Mouse (Mus musculus) heart, postnatal 14 days (tissue): ENCODE data around the gene Olfr683. TPM values are rescaled to one million over a fixed set of nuclear protein-coding genes. Genes with fewer than 3 reads are reported as not detected.
"Not testable (repeated sequence)": the region's sequence is repeated elsewhere in the genome, so short reads cannot be mapped to it uniquely, and the experiment has no call there.

Source experiments
- DNase-seq, 2 experiments: peaks; one replicate each; pipeline ENCODE4 v3.0.0; 2021 to 2022
- intact Hi-C: fragments of 180-260 bp; cut with DNase I; formaldehyde crosslinking; loops from one replicate; pipeline ENCODE4 v1.15.1; 2025
- long read RNA-seq, 2 experiments: library from polyadenylated mRNA; stranded (forward); transcript quantifications; one replicate each; pipeline ENCODE4 v2.0.0; 2021
- total RNA-seq, 2 experiments: library from RNA; stranded (reverse); gene quantifications; 2 replicates each; pipeline ENCODE4 v1.2.3; 2021

Olfr683 gene
- total RNA-seq = not detected
- long read RNA-seq, experiment 1 = 0 reads
- long read RNA-seq, experiment 2 = 0 reads

DNA sequence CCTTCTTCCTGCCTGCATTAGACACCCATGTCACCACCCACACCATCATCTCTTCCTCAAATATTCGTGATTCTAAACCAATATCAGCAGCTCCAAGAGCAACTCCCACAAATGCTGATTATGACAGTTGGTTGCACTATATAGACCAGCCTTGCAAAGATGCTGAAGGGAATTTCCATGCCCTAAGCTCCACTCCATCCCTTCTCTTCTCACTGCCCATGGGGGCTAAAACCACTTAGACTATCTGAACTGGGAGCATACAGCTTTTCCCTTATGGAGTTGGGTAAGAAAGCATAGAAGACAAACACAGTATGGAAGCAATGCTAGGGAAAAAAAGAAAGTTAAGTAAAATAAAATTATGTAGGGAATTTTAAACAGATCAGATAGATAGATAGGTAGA lies at the start of gene Olfr683:
Olfr683 (minus strand) TSS at position 101 of the 400 bp plus-strand sequence.
- intact Hi-C loops = no loop called here
- no peak for DNase-seq

DNA sequence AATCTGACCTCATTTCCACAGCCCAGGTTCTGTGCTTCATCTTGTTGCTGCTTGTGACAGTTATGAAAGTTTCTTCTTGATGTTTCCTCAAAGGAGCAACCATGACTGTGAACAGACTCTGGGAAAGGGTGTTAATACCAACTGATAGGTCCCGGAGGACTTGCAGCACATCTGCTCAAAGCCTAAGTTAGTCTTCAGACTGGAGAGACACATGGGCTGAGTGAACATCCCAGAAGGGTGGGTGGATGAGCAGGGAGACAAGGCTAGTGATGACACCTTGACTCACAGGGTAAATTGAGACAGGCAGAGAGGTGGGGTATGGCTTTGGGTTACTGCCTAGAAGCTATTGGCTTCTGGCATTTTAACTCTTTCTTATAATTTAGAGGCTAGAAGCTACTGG lies 39.1 kb upstream of the Olfr683 start, which contains the start of gene Olfr685:
Olfr685 (minus strand) TSS at position 101 of the 400 bp plus-strand sequence.
- DNase-seq = no peak
- intact Hi-C loops = no loop called here

DNA sequence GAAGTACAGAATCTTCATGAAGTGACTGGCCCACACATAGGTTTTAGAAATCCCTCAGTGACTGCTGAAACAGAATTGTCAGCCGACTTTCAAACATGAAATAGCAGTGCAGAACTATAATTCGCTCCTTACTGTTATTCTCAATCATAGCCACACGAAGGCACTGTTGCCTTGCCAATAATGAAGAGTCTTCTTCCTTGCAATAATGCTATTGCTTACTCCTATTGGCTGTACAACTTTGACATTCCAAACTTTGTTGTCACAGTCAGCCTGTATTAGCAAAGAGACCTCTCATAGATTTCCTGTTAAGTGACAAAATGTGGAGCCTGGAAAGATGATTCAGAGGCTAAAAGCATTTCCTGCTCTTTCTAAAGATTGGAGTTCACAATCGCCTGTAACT lies 24.0 kb upstream of the Olfr683 start:
- intact Hi-C loops = loop anchor here (5.0 kb wide), 2 partner anchors 52 to 242 kb away; no protein-coding TSS in a partner anchor
- peak in 1 of 2 experiments; percentile 20 for DNase-seq

DNA sequence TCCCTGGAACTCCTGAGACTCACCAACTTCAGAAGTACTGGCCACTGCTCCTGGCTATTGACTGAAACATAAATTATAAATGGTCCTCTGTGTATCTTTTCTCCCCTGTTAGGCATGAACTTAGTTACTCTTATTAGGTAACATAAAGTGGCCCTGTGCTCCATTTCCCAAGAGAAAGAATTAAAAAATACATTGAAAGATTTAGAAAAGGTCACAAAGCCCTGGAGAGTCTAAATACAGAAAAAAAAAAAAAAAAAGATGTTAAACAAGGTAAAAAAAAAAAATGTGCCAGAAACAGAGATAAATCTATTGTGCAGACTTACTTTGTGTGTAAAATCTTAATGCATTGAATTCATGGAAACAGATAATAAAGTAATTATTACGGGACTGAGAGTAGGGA lies 16.7 kb upstream of the Olfr683 start, which contains the start of gene Olfr684:
Olfr684 (minus strand) TSS at position 101 of the 400 bp plus-strand sequence.
- intact Hi-C loops = no loop called here

DNA sequence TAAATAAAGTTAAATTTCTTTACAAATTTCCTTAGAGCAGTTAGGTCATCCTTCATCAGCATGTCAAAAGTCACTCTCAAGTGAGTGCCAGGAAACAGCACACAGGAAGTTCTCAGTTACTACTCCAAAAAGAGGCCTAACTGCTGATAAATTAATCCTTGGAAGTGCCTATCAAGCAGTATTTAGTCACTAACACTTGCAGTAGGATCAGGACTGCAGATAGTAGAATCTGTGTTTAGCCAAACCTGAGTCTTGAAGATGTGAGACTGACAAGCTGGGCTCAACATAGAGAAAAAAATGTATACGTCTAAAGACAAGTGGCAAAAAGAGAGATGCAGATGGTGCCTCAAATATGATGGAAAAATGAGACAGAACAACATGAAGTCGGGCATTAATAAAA lies 5.5 kb downstream of the Olfr683 start:
- DNase-seq = no peak
- intact Hi-C loops = no loop called here

More for the DNA sequence above, 16.7 kb upstream of the Olfr683 start, which contains the start of gene Olfr684:
- DNase-seq = no peak

DNA sequence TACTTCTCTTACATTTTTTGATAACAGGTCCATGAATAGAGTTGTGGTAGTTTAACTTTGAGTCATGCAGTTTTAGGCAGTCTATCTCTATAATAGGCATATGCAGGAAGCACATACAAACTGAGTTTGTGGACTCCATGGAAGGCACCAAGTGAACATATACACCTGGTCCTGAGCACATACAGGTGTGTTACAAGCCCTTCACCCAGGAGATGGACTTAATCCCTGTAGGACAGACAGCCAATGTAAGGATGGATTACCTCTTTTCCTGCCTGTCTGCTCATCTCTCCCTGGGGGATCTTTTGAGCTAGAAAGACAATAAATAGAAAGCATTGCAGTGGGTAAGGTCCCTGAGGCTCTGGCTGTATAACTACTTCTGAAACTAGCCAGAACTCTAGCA lies 30.3 kb downstream of the Olfr683 start, which contains the start of gene Olfr681:
Olfr681 (plus strand) TSS at position 301 of the 400 bp plus-strand sequence.
- intact Hi-C loops = no loop called here
- DNase-seq = no peak

DNA sequence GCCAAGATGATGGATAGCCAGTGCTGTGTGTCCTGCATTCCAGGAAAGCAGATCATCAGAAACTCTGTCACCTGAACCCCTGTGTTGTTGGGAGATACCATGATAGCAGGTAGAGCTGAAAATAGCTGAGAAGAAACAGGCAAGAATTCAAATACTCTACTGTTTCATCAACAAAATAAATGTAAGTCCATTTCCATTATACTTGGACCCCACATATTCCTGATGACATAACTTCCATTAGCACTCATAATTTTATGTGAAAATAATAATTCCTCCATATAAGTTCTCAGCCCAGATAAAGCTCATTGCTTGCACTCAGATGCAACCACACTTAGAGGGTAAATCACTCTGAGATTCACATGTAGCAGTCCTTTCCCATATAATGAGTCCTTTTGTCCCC lies 54.1 kb downstream of the Olfr683 start, which contains the start of gene Olfr680-ps1:
Olfr680-ps1 (minus strand) TSS at position 101 of the 400 bp plus-strand sequence.
- intact Hi-C loops, DNase-seq: not testable (repeated sequence)

Other genes starting within 250 kb of the Olfr683 start
- not detected for gene Olfr667, start 225.5 kb downstream of the Olfr683 start, total RNA-seq
- not detected for gene Olfr668, start 219.0 kb downstream of the Olfr683 start, total RNA-seq
- gene Olfr669, start 212.8 kb downstream of the Olfr683 start, total RNA-seq = not detected
- gene Olfr670, start 184.4 kb downstream of the Olfr683 start, total RNA-seq = not detected
- not detected for gene Olfr671, start 167.9 kb downstream of the Olfr683 start, total RNA-seq
- not detected for gene Olfr672, start 145.0 kb downstream of the Olfr683 start, total RNA-seq
- not detected for gene Olfr675, start 118.6 kb downstream of the Olfr683 start, total RNA-seq
- gene Olfr676, start 114.3 kb downstream of the Olfr683 start, total RNA-seq = not detected
- gene Olfr677, start 95.6 kb downstream of the Olfr683 start, total RNA-seq = not detected
- gene Olfr678, start 82.5 kb downstream of the Olfr683 start, total RNA-seq = not detected
- not detected for gene Olfr679, start 65.8 kb downstream of the Olfr683 start, total RNA-seq
- gene Olfr680-ps1, start 54.2 kb downstream of the Olfr683 start, total RNA-seq = not detected
- gene Olfr681, start 30.2 kb downstream of the Olfr683 start, total RNA-seq = not detected
- not detected for gene Olfr684, start 16.6 kb upstream of the Olfr683 start, total RNA-seq
- gene Olfr685, start 39.0 kb upstream of the Olfr683 start, total RNA-seq = not detected
- gene Olfr686, start 60.5 kb upstream of the Olfr683 start, total RNA-seq = not detected
- not detected for gene Olfr688, start 141.1 kb upstream of the Olfr683 start, total RNA-seq
- not detected for gene Olfr689, start 164.2 kb upstream of the Olfr683 start, total RNA-seq
- not detected for gene Olfr690, start 187.1 kb upstream of the Olfr683 start, total RNA-seq
- not detected for gene Olfr691, start 195.3 kb upstream of the Olfr683 start, total RNA-seq
- not detected for gene Olfr692, start 221.2 kb upstream of the Olfr683 start, total RNA-seq
- gene Gm5901, start 228.0 kb upstream of the Olfr683 start, total RNA-seq = not detected